Mouse (Mus musculus): ENCODE measurements around the gene Tnni1. TPM values are rescaled to one million over a fixed set of nuclear protein-coding genes. Genes with fewer than 3 reads are reported as not detected.

The Tnni1 gene
- polyA plus RNA-seq, 1 experiment from 2014 or later = 2,290 TPM

GRCm38 (mm10) chr1:135757287-135757686, 21.9 kb upstream of the Tnni1 start:
- 56% methylated on average over 8 of the region's 8 CpGs for WGBS

GRCm38 (mm10) chr1:135759685-135760084, 19.5 kb upstream of the Tnni1 start:
- H3K27ac ChIP-seq = no peak overlapping the region
- H3K36me3 ChIP-seq = no peaks in the 10 kb centered on the region
- H3K27me3 ChIP-seq (ENCODE audit: insufficient read depth, poor library complexity, severe bottlenecking) = no peaks in the 10 kb centered on the region
- WGBS = 80% methylated on average over 4 of the region's 4 CpGs
- H3K4me3 ChIP-seq = no peak overlapping the region
- peaks cover 30% of the 10 kb centered on the region for H3K4me1 ChIP-seq
- no peaks in the 10 kb centered on the region for H3K9me3 ChIP-seq
- no peak for DNase-seq (ENCODE audit: low spot score)

More at GRCm38 (mm10) chr1:135757287-135757686, 21.9 kb upstream of the Tnni1 start:
- DNase-seq (ENCODE audit: low spot score) = no peak
- peak overlapping the region; percentile 67; the same call in 1 of the 2 replicates for H3K27ac ChIP-seq
- peaks cover 17% of the 10 kb centered on the region for H3K4me1 ChIP-seq
- H3K36me3 ChIP-seq = peaks cover 1% of the 10 kb centered on the region; the same call in 1 of the 2 replicates
- H3K27me3 ChIP-seq (ENCODE audit: insufficient read depth, poor library complexity, severe bottlenecking) = no peaks in the 10 kb centered on the region
- no peak overlapping the region for H3K4me3 ChIP-seq
- H3K9me3 ChIP-seq = no peaks in the 10 kb centered on the region

- peaks cover 35% of the 10 kb centered on the region for H3K4me1 ChIP-seq
- WGBS = 59% methylated on average over 8 of the region's 8 CpGs
- no peak overlapping the region for H3K27ac ChIP-seq
- H3K36me3 ChIP-seq = no peaks in the 10 kb centered on the region
- H3K9me3 ChIP-seq = no peaks in the 10 kb centered on the region
- DNase-seq (ENCODE audit: low spot score) = no peak
- H3K4me3 ChIP-seq = no peak overlapping the region
- no peaks in the 10 kb centered on the region for H3K27me3 ChIP-seq (ENCODE audit: insufficient read depth, poor library complexity, severe bottlenecking)
Observed at GRCm38 (mm10) chr1:135760216-135760615, 19.0 kb upstream of the Tnni1 start.

- DNase-seq (ENCODE audit: low spot score) = no peak
- no peaks in the 10 kb centered on the region for H3K36me3 ChIP-seq
- WGBS = 89% methylated on average over 5 of the region's 5 CpGs
- peaks cover 44% of the 10 kb centered on the region for H3K4me1 ChIP-seq
- no peaks in the 10 kb centered on the region for H3K9me3 ChIP-seq
- H3K27me3 ChIP-seq (ENCODE audit: insufficient read depth, poor library complexity, severe bottlenecking) = no peaks in the 10 kb centered on the region
- H3K27ac ChIP-seq = no peak overlapping the region
- no peak overlapping the region for H3K4me3 ChIP-seq
Observed at GRCm38 (mm10) chr1:135761728-135762127, 17.5 kb upstream of the Tnni1 start.

GRCm38 (mm10) chr1:135763503-135764205, 15.6 kb upstream of the Tnni1 start:
- no peaks in the 10 kb centered on the region for H3K27me3 ChIP-seq (ENCODE audit: insufficient read depth, poor library complexity, severe bottlenecking)
- DNase-seq (ENCODE audit: low spot score) = no peak
- H3K4me3 ChIP-seq = no peak overlapping the region
- no peaks in the 10 kb centered on the region for H3K9me3 ChIP-seq
- 72% methylated on average over 9 of the region's 9 CpGs for WGBS
- peaks cover 53% of the 10 kb centered on the region for H3K4me1 ChIP-seq
- peak overlapping the region; percentile 59 for H3K27ac ChIP-seq
- H3K36me3 ChIP-seq = peaks cover 6% of the 10 kb centered on the region

- H3K27ac ChIP-seq = peak overlapping the region; percentile 59; the same call in 1 of the 2 replicates
- DNase-seq (ENCODE audit: low spot score) = no peak
- no peaks in the 10 kb centered on the region for H3K9me3 ChIP-seq
- H3K36me3 ChIP-seq = peaks cover 11% of the 10 kb centered on the region
- 39% methylated on average over 2 of the region's 2 CpGs for WGBS
- peaks cover 58% of the 10 kb centered on the region for H3K4me1 ChIP-seq
- H3K4me3 ChIP-seq = no peak overlapping the region
- no peaks in the 10 kb centered on the region for H3K27me3 ChIP-seq (ENCODE audit: insufficient read depth, poor library complexity, severe bottlenecking)
Observed at GRCm38 (mm10) chr1:135764206-135764528, 15.1 kb upstream of the Tnni1 start.

- Histone ChIP-seq H3K4me1 (peaks cover 74% of the 10 kb centered on the region), H3K36me3 (peaks cover 24% of the 10 kb centered on the region)
- WGBS = 1% methylated on average over 90 of the region's 90 CpGs
Observed at GRCm38 (mm10) chr1:135765645-135766591, 13.3 kb upstream of the Tnni1 start, which contains the start of gene Phlda3. Phlda3 (plus strand) TSS chr1:135766119.

GRCm38 (mm10) chr1:135766592-135767306, 12.5 kb upstream of the Tnni1 start:
- H3K4me1 ChIP-seq = peaks cover 82% of the 10 kb centered on the region
- no peaks in the 10 kb centered on the region for H3K27me3 ChIP-seq (ENCODE audit: insufficient read depth, poor library complexity, severe bottlenecking)
- no peaks in the 10 kb centered on the region for H3K9me3 ChIP-seq
- DNase-seq (ENCODE audit: low spot score) = no peak
- H3K36me3 ChIP-seq = peaks cover 24% of the 10 kb centered on the region
- peak overlapping the region; percentile 97 for H3K27ac ChIP-seq
- H3K4me3 ChIP-seq = peak overlapping the region; percentile 70
- WGBS = 22% methylated on average over 30 of the region's 30 CpGs

More at GRCm38 (mm10) chr1:135765645-135766591, 13.3 kb upstream of the Tnni1 start, which contains the start of gene Phlda3:
- Histone ChIP-seq H3K4me3 (peak within 1 kb of the TSS; percentile 70), H3K9me3 (no peaks in the 10 kb centered on the region), H3K27ac (peak within 1 kb of the TSS; percentile 97), H3K27me3 (ENCODE audit: insufficient read depth, poor library complexity, severe bottlenecking) (no peaks in the 10 kb centered on the region)
- DNase-seq (ENCODE audit: low spot score) = peak; percentile 89

- Histone ChIP-seq H3K9me3 (no peaks in the 10 kb centered on the region), H3K36me3 (peaks cover 24% of the 10 kb centered on the region), H3K27me3 (ENCODE audit: insufficient read depth, poor library complexity, severe bottlenecking) (no peaks in the 10 kb centered on the region), H3K27ac (peak overlapping the region; percentile 97), H3K4me3 (peak overlapping the region; percentile 70), H3K4me1 (peaks cover 82% of the 10 kb centered on the region)
- DNase-seq (ENCODE audit: low spot score) = no peak
- 59% methylated on average over 4 of the region's 4 CpGs for WGBS
Observed at GRCm38 (mm10) chr1:135767324-135767890, 11.8 kb upstream of the Tnni1 start.

- peak overlapping the region; percentile 70; the same call in 1 of the 2 replicates for H3K4me3 ChIP-seq
- WGBS = 54% methylated on average over 2 of the region's 2 CpGs
- no peaks in the 10 kb centered on the region for H3K9me3 ChIP-seq
- peaks cover 86% of the 10 kb centered on the region for H3K4me1 ChIP-seq
- H3K27me3 ChIP-seq (ENCODE audit: insufficient read depth, poor library complexity, severe bottlenecking) = no peaks in the 10 kb centered on the region
- H3K36me3 ChIP-seq = peaks cover 24% of the 10 kb centered on the region
- H3K27ac ChIP-seq = no peak overlapping the region
- DNase-seq (ENCODE audit: low spot score) = no peak
Observed at GRCm38 (mm10) chr1:135768400-135768799, 10.8 kb upstream of the Tnni1 start.

- Histone ChIP-seq H3K4me3 (no peak overlapping the region), H3K27ac (peak overlapping the region; percentile 37; the same call in 1 of the 2 replicates), H3K27me3 (ENCODE audit: insufficient read depth, poor library complexity, severe bottlenecking) (no peaks in the 10 kb centered on the region), H3K36me3 (peaks cover 24% of the 10 kb centered on the region), H3K9me3 (no peaks in the 10 kb centered on the region), H3K4me1 (peaks cover 67% of the 10 kb centered on the region)
- DNase-seq (ENCODE audit: low spot score) = no peak
- WGBS = 69% methylated on average over 7 of the region's 7 CpGs
Observed at GRCm38 (mm10) chr1:135770237-135770636, 9.0 kb upstream of the Tnni1 start.

- Histone ChIP-seq H3K4me1 (peaks cover 61% of the 10 kb centered on the region), H3K9me3 (no peaks in the 10 kb centered on the region), H3K36me3 (peaks cover 24% of the 10 kb centered on the region), H3K27me3 (ENCODE audit: insufficient read depth, poor library complexity, severe bottlenecking) (no peaks in the 10 kb centered on the region), H3K27ac (peak overlapping the region; percentile 37), H3K4me3 (no peak overlapping the region)
- 42% methylated on average over 12 of the region's 12 CpGs for WGBS
- no peak for DNase-seq (ENCODE audit: low spot score)
Observed at GRCm38 (mm10) chr1:135770896-135771572, 8.2 kb upstream of the Tnni1 start.

All from heart, embryonic 10.5 days (tissue).